Mouse (Mus musculus): Measurements from ENCODE around the gene Baat. TPM values are rescaled to one million over a fixed set of nuclear protein-coding genes. Genes with fewer than 3 reads are reported as not detected.
A peak's percentile ranks its signal among the peaks of the same experiment; 100 is the strongest.
"Not testable (repeated sequence)": the region's sequence is repeated elsewhere in the genome, so short reads cannot be mapped to it uniquely, and the experiment has no call there.

Baat gene
- polyA plus RNA-seq, 1 experiment from 2014 or later, result not detected

GRCm38 (mm10) chr4:49521346-49521745 is 15.0 kb upstream of the Baat start:
- Histone ChIP-seq H3K4me2 (replicated peaks) (peak overlapping the region; percentile 68), H3K9me3 (no peaks in the 10 kb centered on the region), H3K9ac (replicated peaks) (peak overlapping the region; percentile 78), H3K4me3 (replicated peaks) (peak overlapping the region; percentile 67), H3K36me3 (peaks cover 29% of the 10 kb centered on the region), H3K27ac (0 out of 2 replicates have a peak overlapping the region, but pooled peaks have one; percentile 11), H3K4me1 (replicated peaks) (peaks cover 32% of the 10 kb centered on the region), H3K27me3 (no peaks in the 10 kb centered on the region)
- ATAC-seq, result no peak
- WGBS, result under 1% methylated on average over 17 of the region's 17 CpGs

- ATAC-seq, result peak; percentile 99
- peak within 1 kb of the TSS; percentile 48 for H3K27ac ChIP-seq
- H3K9me3 ChIP-seq, result no peaks in the 10 kb centered on the region
- peak within 1 kb of the TSS; percentile 68 for H3K4me2 ChIP-seq (replicated peaks)
- under 1% methylated on average over 41 of the region's 41 CpGs for WGBS
- H3K4me1 ChIP-seq (replicated peaks), result peaks cover 32% of the 10 kb centered on the region
- no peaks in the 10 kb centered on the region for H3K27me3 ChIP-seq
- H3K4me3 ChIP-seq (replicated peaks), result peak within 1 kb of the TSS; percentile 67
- peak within 1 kb of the TSS; percentile 78 for H3K9ac ChIP-seq (replicated peaks)
- H3K36me3 ChIP-seq, result peaks cover 24% of the 10 kb centered on the region
Measured at GRCm38 (mm10) chr4:49520572-49521340, 14.4 kb upstream of the Baat start, which contains the start of the genes Mrpl50 and Zfp189. Gene Mrpl50, minus strand, starts transcription at chr4:49521093. Gene Zfp189, plus strand, starts transcription at chr4:49521176.

- Histone ChIP-seq H3K9me3 (no peaks in the 10 kb centered on the region), H3K4me2 (replicated peaks) (peak overlapping the region; percentile 35), H3K27ac (no peak overlapping the region), H3K9ac (replicated peaks) (no peak overlapping the region), H3K4me1 (replicated peaks) (peaks cover 32% of the 10 kb centered on the region), H3K27me3 (no peaks in the 10 kb centered on the region), H3K4me3 (replicated peaks) (peak overlapping the region; percentile 17; the same call in 1 of the 2 replicates), H3K36me3 (peaks cover 19% of the 10 kb centered on the region)
- ATAC-seq, result no peak
- 85% methylated on average over 5 of the region's 5 CpGs for WGBS
Measured at GRCm38 (mm10) chr4:49519476-49519875, 13.1 kb upstream of the Baat start.

- no peak overlapping the region for H3K27ac ChIP-seq
- WGBS, result 96% methylated on average over 6 of the region's 6 CpGs
- peaks cover 9% of the 10 kb centered on the region for H3K4me1 ChIP-seq (replicated peaks)
- no peaks in the 10 kb centered on the region for H3K9me3 ChIP-seq
- H3K4me2 ChIP-seq (replicated peaks), result no peak overlapping the region
- no peak overlapping the region for H3K9ac ChIP-seq (replicated peaks)
- ATAC-seq, result no peak
- H3K27me3 ChIP-seq, result no peaks in the 10 kb centered on the region
- peaks cover 26% of the 10 kb centered on the region for H3K36me3 ChIP-seq
- H3K4me3 ChIP-seq (replicated peaks), result no peak overlapping the region
Measured at GRCm38 (mm10) chr4:49514441-49514840, 8.1 kb upstream of the Baat start.

- no peak for ATAC-seq
- H3K4me3 ChIP-seq (replicated peaks), result no peak overlapping the region
Measured at GRCm38 (mm10) chr4:49512636-49513035, 6.3 kb upstream of the Baat start.

GRCm38 (mm10) chr4:49510236-49510835 is 4.0 kb upstream of the Baat start:
- not testable (repeated sequence) for H3K9ac ChIP-seq (replicated peaks); H3K4me2 ChIP-seq (replicated peaks); H3K27ac ChIP-seq; H3K27me3 ChIP-seq; ATAC-seq; H3K4me3 ChIP-seq (replicated peaks); H3K4me1 ChIP-seq (replicated peaks); H3K9me3 ChIP-seq
- peaks cover 26% of the 10 kb centered on the region for H3K36me3 ChIP-seq
- 100% methylated on average over 1 of the region's 1 CpGs for WGBS

More at GRCm38 (mm10) chr4:49512636-49513035, 6.3 kb upstream of the Baat start:
- no peak overlapping the region for H3K9ac ChIP-seq (replicated peaks)
- no peak overlapping the region for H3K27ac ChIP-seq
- 95% methylated on average over 4 of the region's 4 CpGs for WGBS
- no peaks in the 10 kb centered on the region for H3K4me1 ChIP-seq (replicated peaks)
- no peaks in the 10 kb centered on the region for H3K27me3 ChIP-seq
- no peaks in the 10 kb centered on the region for H3K9me3 ChIP-seq
- H3K4me2 ChIP-seq (replicated peaks), result no peak overlapping the region
- H3K36me3 ChIP-seq, result peaks cover 26% of the 10 kb centered on the region

- Histone ChIP-seq H3K9me3 (no peaks in the 10 kb centered on the region), H3K4me1 (replicated peaks) (no peaks in the 10 kb centered on the region), H3K27me3 (no peaks in the 10 kb centered on the region), H3K9ac (replicated peaks) (no peak overlapping the region), H3K36me3 (peaks cover 22% of the 10 kb centered on the region), H3K4me2 (replicated peaks) (no peak overlapping the region), H3K4me3 (replicated peaks) (no peak overlapping the region), H3K27ac (no peak overlapping the region)
- no peak for ATAC-seq
- WGBS, result 95% methylated on average over 2 of the region's 2 CpGs
Measured at GRCm38 (mm10) chr4:49509183-49509582, 2.8 kb upstream of the Baat start.

GRCm38 (mm10) chr4:49503563-49503962 is 2.8 kb downstream of the Baat start:
- H3K27me3 ChIP-seq, result no peaks in the 10 kb centered on the region
- no peaks in the 10 kb centered on the region for H3K36me3 ChIP-seq
- H3K9ac ChIP-seq (replicated peaks), result no peak overlapping the region
- H3K4me3 ChIP-seq (replicated peaks), result no peak overlapping the region
- no peak for ATAC-seq
- H3K9me3 ChIP-seq, result no peaks in the 10 kb centered on the region
- no peaks in the 10 kb centered on the region for H3K4me1 ChIP-seq (replicated peaks)
- 99% methylated on average over 1 of the region's 1 CpGs for WGBS
- H3K27ac ChIP-seq, result no peak overlapping the region
- H3K4me2 ChIP-seq (replicated peaks), result no peak overlapping the region

- 80% methylated on average over 3 of the region's 3 CpGs for WGBS
- H3K4me2 ChIP-seq (replicated peaks); H3K9ac ChIP-seq (replicated peaks); H3K4me3 ChIP-seq (replicated peaks); H3K36me3 ChIP-seq; H3K4me1 ChIP-seq (replicated peaks); H3K27me3 ChIP-seq; H3K27ac ChIP-seq; ATAC-seq; H3K9me3 ChIP-seq: not testable (repeated sequence)
Measured at GRCm38 (mm10) chr4:49485934-49486650, 20.3 kb downstream of the Baat start.

- H3K9me3 ChIP-seq, result no peaks in the 10 kb centered on the region
- H3K4me2 ChIP-seq (replicated peaks), result no peak overlapping the region
- H3K27ac ChIP-seq, result no peak overlapping the region
- H3K4me1 ChIP-seq (replicated peaks), result peaks cover 2% of the 10 kb centered on the region; the same call in 1 of the 2 replicates
- H3K27me3 ChIP-seq, result no peaks in the 10 kb centered on the region; the same call in 1 of the 2 replicates
- H3K36me3 ChIP-seq, result no peaks in the 10 kb centered on the region
- H3K9ac ChIP-seq (replicated peaks), result no peak overlapping the region
- no peak for ATAC-seq
- H3K4me3 ChIP-seq (replicated peaks), result no peak overlapping the region
Measured at GRCm38 (mm10) chr4:49485442-49485841, 20.9 kb downstream of the Baat start.

GRCm38 (mm10) chr4:49480896-49481295 is 25.5 kb downstream of the Baat start:
- peaks cover 8% of the 10 kb centered on the region for H3K4me1 ChIP-seq (replicated peaks)
- 62% methylated on average over 3 of the region's 3 CpGs for WGBS
- H3K9ac ChIP-seq (replicated peaks), result no peak overlapping the region
- H3K9me3 ChIP-seq, result no peaks in the 10 kb centered on the region
- ATAC-seq, result peak; percentile 51; the same call in 1 of the 2 replicates
- H3K36me3 ChIP-seq, result no peaks in the 10 kb centered on the region
- H3K27me3 ChIP-seq, result no peaks in the 10 kb centered on the region; the same call in 1 of the 2 replicates
- no peak overlapping the region for H3K4me3 ChIP-seq (replicated peaks)
- no peak overlapping the region for H3K27ac ChIP-seq
- no peak overlapping the region for H3K4me2 ChIP-seq (replicated peaks)
